Mouse (Mus musculus) forebrain, embryonic 10.5 days (tissue): ENCODE results near the gene Gm10198. TPM values are rescaled to one million over a fixed set of nuclear protein-coding genes. Genes with fewer than 3 reads are reported as not detected.

Source experiments
- DNase-seq: peaks from one replicate; pipeline ENCODE4 v3.0.0-alpha.2; 2017; ENCODE audit warnings: low spot score; ENCODE audit errors: extremely low spot score
- H3K27ac ChIP-seq: fragments of 300-500 bp; sonication (generic); 2 replicates; pipeline ENCODE4 v1.5.1; 2016; ENCODE audit warnings: mild to moderate bottlenecking
- H3K27me3 ChIP-seq: fragments of 300-500 bp; sonication (generic); 2 replicates; pipeline ENCODE4 v1.6.1; 2016; ENCODE audit warnings: mild to moderate bottlenecking; ENCODE audit not compliant: poor library complexity, severe bottlenecking
- H3K36me3 ChIP-seq: fragments of 300-500 bp; sonication (generic); replicated peaks from 2 replicates; pipeline ENCODE4 v1.6.1; 2016; ENCODE audit warnings: mild to moderate bottlenecking, moderate library complexity
- H3K4me1 ChIP-seq: fragments of 300-500 bp; sonication (generic); 2 replicates; pipeline ENCODE4 v1.6.1; 2016
- H3K4me3 ChIP-seq: fragments of 300-500 bp; sonication (generic); 2 replicates; pipeline ENCODE4 v1.5.1; 2016; ENCODE audit warnings: mild to moderate bottlenecking, moderate library complexity
- H3K9me3 ChIP-seq: fragments of 300-500 bp; sonication (generic); 2 replicates; pipeline ENCODE4 v1.6.1; 2016; ENCODE audit warnings: mild to moderate bottlenecking, moderate library complexity
- WGBS: fragments of 180-500 bp; shearing (Covaris S2); methylation state at CpG from one replicate; pipeline ENCODE4 v1.1.7; 2016; 5-methylcytosine and 5-hydroxymethylcytosine counted together
- polyA plus RNA-seq: library from polyadenylated mRNA; unstranded; fragments of >200 nt; fragmentation: Nextera tagmentation; extraction: Ambion mirVana; gene quantifications from 2 replicates; pipeline ENCODE4 v1.2.1, GENCODE M21; 2016

Gm10198 gene
- polyA plus RNA-seq, 1 experiment from 2014 or later: not detected

- no peaks in the 10 kb centered on the region for H3K27me3 ChIP-seq
- DNase-seq: no peak
- WGBS: 76% methylated on average over 4 of the region's 4 CpGs
Observed at GRCm38 (mm10) chr13:111601383-111601782, 8.8 kb downstream of the Gm10198 start.

DNA sequence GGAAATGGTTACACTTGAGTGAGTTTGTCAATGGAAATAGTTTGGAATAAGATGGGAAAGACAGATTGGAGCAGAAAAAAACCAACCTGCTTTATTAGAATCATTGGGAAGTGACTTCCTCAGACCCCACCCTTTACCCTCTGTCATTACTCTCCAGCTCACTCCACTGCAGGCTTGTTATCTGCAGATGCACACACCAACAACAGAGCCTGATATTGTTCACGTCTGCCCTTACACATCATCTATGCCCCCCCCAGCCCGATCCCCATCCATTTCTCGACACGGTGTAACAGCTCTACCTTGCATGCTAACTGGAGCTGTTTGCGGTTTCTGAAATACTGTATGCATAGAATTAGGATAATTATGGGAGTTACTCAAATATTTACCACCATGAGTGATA lies 12.2 kb downstream of the Gm10198 start:
- 89% methylated on average over 5 of the region's 5 CpGs for WGBS
- Histone ChIP-seq H3K4me1 (no peaks in the 10 kb centered on the region), H3K36me3 (no peaks in the 10 kb centered on the region), H3K4me3 (no peak overlapping the region), H3K9me3 (no peaks in the 10 kb centered on the region), H3K27ac (no peak overlapping the region), H3K27me3 (no peaks in the 10 kb centered on the region)
- DNase-seq: no peak

More at GRCm38 (mm10) chr13:111601383-111601782, 8.8 kb downstream of the Gm10198 start:
- H3K9me3 ChIP-seq: no peaks in the 10 kb centered on the region
- H3K36me3 ChIP-seq: no peaks in the 10 kb centered on the region
- H3K27ac ChIP-seq: no peak overlapping the region
- H3K4me3 ChIP-seq: no peak overlapping the region
- no peaks in the 10 kb centered on the region for H3K4me1 ChIP-seq

DNA sequence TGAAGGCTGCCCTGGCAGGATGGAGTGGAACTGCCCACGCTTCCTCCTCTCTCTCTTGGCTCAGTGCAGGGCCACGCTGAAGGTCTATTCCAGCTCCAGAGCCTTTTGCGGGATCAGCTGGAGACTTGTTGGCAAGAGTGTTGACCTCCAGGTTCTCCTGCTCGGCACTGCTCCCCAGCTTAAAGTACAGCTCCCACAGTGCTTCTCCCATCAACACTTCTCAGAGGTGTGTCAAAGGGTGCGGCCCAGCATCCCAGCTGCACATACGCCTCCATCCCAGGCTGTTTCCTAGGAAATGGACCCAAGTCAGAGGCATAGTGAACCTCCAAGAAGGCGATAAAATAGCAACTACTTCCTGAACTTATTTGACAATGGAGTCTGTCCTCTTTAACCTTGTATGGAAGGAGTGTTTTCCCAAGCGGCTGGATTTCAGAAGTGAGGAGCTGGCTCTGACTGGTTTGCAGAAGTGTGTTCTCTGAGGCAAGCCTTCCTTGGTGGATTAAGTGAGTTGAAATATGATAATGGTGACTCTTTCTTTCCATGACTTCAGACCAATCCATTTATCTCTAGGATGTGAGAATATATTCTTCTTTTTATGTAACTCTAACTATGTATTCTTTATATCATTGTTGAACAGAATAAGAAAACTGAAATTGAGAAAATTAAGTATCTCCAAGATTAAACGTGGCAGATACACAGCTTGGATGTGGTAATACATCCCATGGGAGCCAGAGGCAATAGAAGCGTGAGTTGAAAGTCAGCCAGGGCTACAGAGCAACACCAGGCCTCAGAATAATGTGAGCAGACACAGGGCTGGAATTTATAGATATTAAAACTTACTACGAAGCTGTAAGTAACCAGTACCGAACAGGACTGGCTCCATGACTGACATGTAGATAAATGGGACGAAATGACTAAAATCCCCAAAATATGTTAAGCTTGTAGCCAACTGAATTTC lies 23.9 kb downstream of the Gm10198 start:
- Histone ChIP-seq H3K27me3 (no peaks in the 10 kb centered on the region), H3K4me3 (no peak overlapping the region)

DNA sequence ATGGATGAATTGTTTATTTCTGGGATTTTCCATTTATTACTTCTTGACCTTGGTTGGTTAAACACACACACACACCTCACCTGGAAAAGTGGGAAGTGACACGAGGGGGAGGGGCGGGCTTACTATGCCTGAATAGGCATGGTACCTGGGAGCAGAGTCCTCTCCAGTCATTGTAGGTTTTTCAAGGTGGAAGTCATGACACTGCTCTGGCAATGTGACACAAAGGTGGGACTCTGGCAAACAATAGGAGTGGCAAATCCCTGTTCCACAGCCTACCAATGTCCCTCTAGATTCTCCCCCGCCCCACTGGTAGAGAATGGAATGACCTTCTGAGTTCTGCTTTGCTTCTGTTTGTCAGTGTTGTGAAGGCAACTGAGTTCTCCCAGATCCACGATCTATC lies 27.8 kb downstream of the Gm10198 start:
- H3K36me3 ChIP-seq: no peaks in the 10 kb centered on the region
- H3K4me1 ChIP-seq: no peaks in the 10 kb centered on the region
- H3K27me3 ChIP-seq: no peaks in the 10 kb centered on the region
- no peak overlapping the region for H3K4me3 ChIP-seq
- no peak for DNase-seq
- no peaks in the 10 kb centered on the region for H3K9me3 ChIP-seq
- no peak overlapping the region for H3K27ac ChIP-seq
- WGBS: 83% methylated on average over 4 of the region's 4 CpGs

More for the DNA sequence above, 23.9 kb downstream of the Gm10198 start:
- no peaks in the 10 kb centered on the region for H3K4me1 ChIP-seq
- 89% methylated on average over 13 of the region's 13 CpGs for WGBS
- no peak overlapping the region for H3K27ac ChIP-seq
- DNase-seq: no peak
- no peaks in the 10 kb centered on the region for H3K36me3 ChIP-seq
- no peaks in the 10 kb centered on the region for H3K9me3 ChIP-seq

- Histone ChIP-seq H3K4me3 (no peak overlapping the region), H3K27ac (no peak overlapping the region), H3K4me1 (no peaks in the 10 kb centered on the region), H3K9me3 (no peaks in the 10 kb centered on the region), H3K36me3 (no peaks in the 10 kb centered on the region), H3K27me3 (no peaks in the 10 kb centered on the region)
- DNase-seq: no peak
- 89% methylated on average over 3 of the region's 3 CpGs for WGBS
Observed at GRCm38 (mm10) chr13:111622425-111622824, 29.8 kb downstream of the Gm10198 start.

- 89% methylated on average over 7 of the region's 7 CpGs for WGBS
- no peaks in the 10 kb centered on the region for H3K36me3 ChIP-seq
- no peaks in the 10 kb centered on the region for H3K9me3 ChIP-seq
- no peak overlapping the region for H3K27ac ChIP-seq
- no peak for DNase-seq
- H3K4me3 ChIP-seq: no peak overlapping the region
- H3K27me3 ChIP-seq: no peaks in the 10 kb centered on the region
- no peaks in the 10 kb centered on the region for H3K4me1 ChIP-seq
Observed at GRCm38 (mm10) chr13:111623112-111623511, 30.5 kb downstream of the Gm10198 start.

GRCm38 (mm10) chr13:111624115-111624514 lies 31.5 kb downstream of the Gm10198 start:
- H3K27me3 ChIP-seq: no peaks in the 10 kb centered on the region
- no peaks in the 10 kb centered on the region for H3K9me3 ChIP-seq
- 71% methylated on average over 6 of the region's 6 CpGs for WGBS
- H3K4me1 ChIP-seq: no peaks in the 10 kb centered on the region
- H3K4me3 ChIP-seq: no peak overlapping the region
- H3K27ac ChIP-seq: no peak overlapping the region
- no peak for DNase-seq
- H3K36me3 ChIP-seq: no peaks in the 10 kb centered on the region

- Histone ChIP-seq H3K36me3 (no peaks in the 10 kb centered on the region), H3K4me1 (no peaks in the 10 kb centered on the region), H3K9me3 (peaks cover 5% of the 10 kb centered on the region; the same call in 1 of the 2 replicates), H3K27me3 (no peaks in the 10 kb centered on the region), H3K27ac (no peak overlapping the region), H3K4me3 (no peak overlapping the region)
- DNase-seq: no peak
- 91% methylated on average over 16 of the region's 16 CpGs for whole genome bisulfite sequencing
Observed at GRCm38 (mm10) chr13:111634163-111635160, 41.9 kb downstream of the Gm10198 start.

- Histone ChIP-seq H3K27me3 (no peaks in the 10 kb centered on the region), H3K9me3 (peaks cover 5% of the 10 kb centered on the region; the same call in 1 of the 2 replicates), H3K27ac (no peak overlapping the region), H3K4me3 (no peak overlapping the region), H3K4me1 (no peaks in the 10 kb centered on the region), H3K36me3 (no peaks in the 10 kb centered on the region)
- WGBS: 93% methylated on average over 6 of the region's 6 CpGs
- no peak for DNase-seq
Observed at GRCm38 (mm10) chr13:111640319-111640718, 47.7 kb downstream of the Gm10198 start.

Other genes starting within 250 kb of the Gm10198 start
- 89.1 and 101 TPM in 2 replicates for gene Gpbp1, start 102.7 kb upstream of the Gm10198 start, polyA plus RNA-seq
- gene Gm49496, start 42.8 kb upstream of the Gm10198 start, polyA plus RNA-seq: not detected in 2 replicates
- 18.7 and 19.7 TPM in 2 replicates for gene Mier3, start 88.2 kb downstream of the Gm10198 start, polyA plus RNA-seq
- 13.4 and 13.9 TPM in 2 replicates for gene Map3k1, start 216.2 kb downstream of the Gm10198 start, polyA plus RNA-seq